ENCODE assay signal across 8 mouse cellular contexts in the genomic region with DNA sequence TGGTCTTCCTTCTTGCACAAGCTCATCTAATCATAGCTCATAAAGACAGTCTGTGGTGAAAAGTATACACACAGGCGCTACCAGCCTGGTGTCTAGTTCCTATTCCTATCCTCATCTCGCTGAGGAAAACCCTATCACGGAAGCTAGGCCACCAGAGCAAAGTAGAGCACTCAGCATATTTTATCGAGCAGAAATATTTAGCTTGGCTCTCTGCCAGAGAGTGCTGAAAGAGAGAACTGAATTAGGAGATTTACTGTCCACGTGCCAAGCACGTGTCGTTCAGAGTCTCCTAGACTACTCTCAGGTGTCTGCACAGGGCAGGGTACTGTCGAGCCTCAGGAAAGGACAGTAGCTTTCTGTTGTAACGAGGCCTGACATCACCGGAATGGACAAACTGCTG. TPM values are rescaled to one million over a fixed set of nuclear protein-coding genes. Genes with fewer than 3 reads are reported as not detected.
DNase-seq lines count a peak whose midpoint lies in the region; ATAC-seq and TF ChIP-seq lines count a peak whose summit lies in the region.

No protein-coding gene starts in this region.

- no peak overlapping the region for H3K27ac ChIP-seq in neural tube, embryonic 11.5 days (ENCODE audit: low read depth, low read length)
- no peak overlapping the region for H3K27ac ChIP-seq in kidney, postnatal 0 days

- peaks cover 2% of the 10 kb centered on the region for H3K4me1 ChIP-seq in neural tube, embryonic 11.5 days (ENCODE audit: control insufficient read depth, insufficient read depth, low read length)
- no peaks in the 10 kb centered on the region for H3K4me1 ChIP-seq in kidney, postnatal 0 days (replicated peaks; ENCODE audit: insufficient read depth, low read length)

- WGBS in neural tube, embryonic 11.5 days: 66% methylated on average over 10 of the region's 10 CpGs
- WGBS in kidney, postnatal 0 days: 7% methylated on average over 10 of the region's 10 CpGs

- no peaks in the 10 kb centered on the region for H3K9me3 ChIP-seq in neural tube, embryonic 11.5 days (ENCODE audit: control insufficient read depth, low read length)
- H3K9me3 ChIP-seq in kidney, postnatal 0 days (replicated peaks; ENCODE audit: low read length): no peaks in the 10 kb centered on the region

- H3K4me2 ChIP-seq in neural tube, embryonic 11.5 days (ENCODE audit: low read depth): no peak overlapping the region
- no peak overlapping the region for H3K4me2 ChIP-seq in kidney, postnatal 0 days (ENCODE audit: low read length)

- no peaks in the 10 kb centered on the region for H3K27me3 ChIP-seq in neural tube, embryonic 11.5 days (ENCODE audit: control insufficient read depth, insufficient read depth, low read length)
- H3K27me3 ChIP-seq in kidney, postnatal 0 days (ENCODE audit: insufficient read depth, low read length): no peaks in the 10 kb centered on the region
- H3K27me3 ChIP-seq in splenic B cell, adult 2 months (ENCODE audit: control insufficient read depth, insufficient read depth, low read length, poor library complexity, severe bottlenecking): no peaks in the 10 kb centered on the region

- no peaks in the 10 kb centered on the region for H3K36me3 ChIP-seq in neural tube, embryonic 11.5 days (ENCODE audit: control insufficient read depth, insufficient read depth, low read length)
- H3K36me3 ChIP-seq in kidney, postnatal 0 days (ENCODE audit: insufficient read depth, low read length): no peaks in the 10 kb centered on the region
- H3K36me3 ChIP-seq in splenic B cell, adult 2 months (ENCODE audit: control insufficient read depth, insufficient read depth, low read length, poor library complexity, severe bottlenecking): no peaks in the 10 kb centered on the region

- no peak for TF ChIP-seq CTCF in kidney, postnatal 0 days (IDR thresholded peaks at IDR 0.05; ENCODE audit: low read depth)

- ATAC-seq in neural tube, embryonic 11.5 days (ENCODE audit: insufficient read depth, low FRiP score, low TSS enrichment): no peak
- ATAC-seq in kidney, postnatal 0 days (replicated peaks; ENCODE audit: low FRiP score, low read depth): peak; percentile 84
- ATAC-seq in monocyte, adult 5-6 weeks (replicated peaks; ENCODE audit: insufficient number of reproducible peaks, low FRiP score, low TSS enrichment, poor library complexity, severe bottlenecking): no peak

- no peak overlapping the region for H3K4me3 ChIP-seq in neural tube, embryonic 11.5 days (ENCODE audit: low read depth, low read length)
- H3K4me3 ChIP-seq in kidney, postnatal 0 days (replicated peaks; ENCODE audit: low read depth, low read length): no peak overlapping the region

- no peak overlapping the region for H3K9ac ChIP-seq in neural tube, embryonic 11.5 days (ENCODE audit: low read length)
- no peak overlapping the region for H3K9ac ChIP-seq in kidney, postnatal 0 days (ENCODE audit: low read depth, low read length)

- peak; percentile 45 for DNase-seq in adrenal gland, postnatal 14 days
- no peak for DNase-seq in adrenal gland, adult 2 months
- DNase-seq in neural tube, embryonic 11.5 days (ENCODE audit: low spot score): peak; percentile 33
- DNase-seq in neural tube, embryonic 10.5 days (ENCODE audit: extremely low spot score, low spot score): no peak
- DNase-seq in kidney, postnatal 0 days (ENCODE audit: low spot score): peak; percentile 86
- peak; percentile 4 for DNase-seq in splenic B cell, adult 2 months (ENCODE audit: low read depth, low spot score)
- no peak for DNase-seq in layer of hippocampus, adult 9-11 months

RNA-seq across cellular contexts. Expression of gene Prdm1, which starts 54.0 kb away (rescaled TPM):
- 2.8 and 3.2 TPM in 2 replicates for total RNA-seq in adrenal gland, postnatal 14 days (2021)
- 1 to 10 TPM; 1.3 to 2.2 TPM for total RNA-seq in adrenal gland, adult 2 months (2021)
- polyA plus RNA-seq in adrenal gland, adult 2 months (2012; rRNA removed): 1.5 and 1.7 TPM in 2 replicates
- polyA plus RNA-seq in neural tube, embryonic 11.5 days (2014; fragmentation: Nextera tagmentation; extraction: Ambion mirVana): 1.5 and 1.7 TPM in 2 replicates
- 1.3 and 1.4 TPM in 2 replicates for polyA plus RNA-seq in kidney, postnatal 0 days (2015; fragmentation: Nextera tagmentation; extraction: Ambion mirVana)
- total RNA-seq in monocyte, adult 5-6 weeks (2017): 17.3 to 47.1 TPM (median 17.5 TPM) in 3 replicates

Comparison
In these comparisons a context has a peak if more than half of its experiments do, and no peak if none do; other contexts are left out.
1. DNase-seq: peak in adrenal gland, postnatal 14 days (single experiment), neural tube, embryonic 11.5 days (single experiment), kidney, postnatal 0 days (single experiment) and splenic B cell, adult 2 months (single experiment); none in adrenal gland, adult 2 months (single experiment), neural tube, embryonic 10.5 days (single experiment) and layer of hippocampus, adult 9-11 months (single experiment).